Mouse (Mus musculus) intestine, embryonic 14.5 days (tissue): ENCODE results near the gene Trim63. TPM values are rescaled to one million over a fixed set of nuclear protein-coding genes. Genes with fewer than 3 reads are reported as not detected.
A peak's percentile ranks its signal among the peaks of the same experiment; 100 is the strongest.
"Not testable (repeated sequence)": the region's sequence is repeated elsewhere in the genome, so short reads cannot be mapped to it uniquely, and the experiment has no call there.

Experiments used
- ATAC-seq: fragments of 200-750 bp; cut with Nextera tagmentation; replicated peaks from 2 replicates; pipeline ENCODE4 v1.8.0; 2017; ENCODE audit warnings: low read depth, moderate number of reproducible peaks, moderate TSS enrichment, moderate library complexity; ENCODE audit not compliant: low FRiP score, low TSS enrichment
- DNase-seq: peaks from one replicate; pipeline ENCODE4 v3.0.0-alpha.2; 2018; ENCODE audit warnings: low spot score
- H3K27ac ChIP-seq: fragments of 300-500 bp; sonication (generic); 2 replicates; pipeline ENCODE4 v1.5.1; 2014; ENCODE audit warnings: low read depth, mild to moderate bottlenecking, control low read depth
- H3K27me3 ChIP-seq: fragments of 300-500 bp; sonication (generic); replicated peaks from 2 replicates; pipeline ENCODE4 v1.6.1; 2014; ENCODE audit warnings: low read length, control low read depth; ENCODE audit not compliant: control insufficient read depth, insufficient read depth
- H3K36me3 ChIP-seq: fragments of 300-500 bp; sonication (generic); 2 replicates; pipeline ENCODE4 v1.6.1; 2014; ENCODE audit warnings: low read length, control low read depth; ENCODE audit not compliant: control insufficient read depth, insufficient read depth
- H3K4me1 ChIP-seq: fragments of 300-500 bp; sonication (generic); replicated peaks from 2 replicates; pipeline ENCODE4 v1.6.1; 2014; ENCODE audit warnings: low read length, control low read depth, mixed read lengths; ENCODE audit not compliant: control insufficient read depth, insufficient read depth
- H3K4me2 ChIP-seq: fragments of 300-500 bp; sonication (generic); 2 replicates; pipeline ENCODE4 v1.6.1; 2014; ENCODE audit warnings: low read length
- H3K4me3 ChIP-seq: fragments of 300-500 bp; sonication (generic); 2 replicates; pipeline ENCODE4 v1.5.1; 2014; ENCODE audit warnings: low read depth, low read length, control low read depth, mixed read lengths
- H3K9ac ChIP-seq: fragments of 300-500 bp; sonication (generic); 2 replicates; pipeline ENCODE4 v1.6.1; 2014; ENCODE audit warnings: mild to moderate bottlenecking, low read length
- H3K9me3 ChIP-seq: fragments of 300-500 bp; sonication (generic); 2 replicates; pipeline ENCODE4 v1.6.1; 2016; ENCODE audit warnings: low read length, control low read depth; ENCODE audit not compliant: control insufficient read depth
- WGBS: fragments of 180-500 bp; shearing (Covaris S2); extraction: QIAGEN DNeasy Blood & Tissue Kit; methylation state at CpG from one replicate; pipeline ENCODE4 v1.1.7; 2014; 5-methylcytosine and 5-hydroxymethylcytosine counted together
- polyA plus RNA-seq: library from polyadenylated mRNA; unstranded; fragments of >200 nt; fragmentation: Nextera tagmentation; extraction: Ambion mirVana; gene quantifications from 2 replicates; pipeline ENCODE4 v1.2.1, GENCODE M21; 2014

Gene Trim63
- 0.09 TPM in 1 of 2 replicates, not detected in the other for polyA plus RNA-seq

- H3K4me1 ChIP-seq: no peaks in the 10 kb centered on the region; the same call in 1 of the 2 replicates
- H3K27ac ChIP-seq: no peak within 1 kb of the TSS
- no peak within 1 kb of the TSS for H3K4me2 ChIP-seq
- 0 out of 2 replicates have a peak within 1 kb of the TSS, but pooled peaks have one; percentile 7 for H3K9ac ChIP-seq
- ATAC-seq (no peak), DNase-seq (no peak)
- 26% methylated on average over 11 of the region's 11 CpGs for WGBS
- H3K27me3 ChIP-seq: no peaks in the 10 kb centered on the region
- no peaks in the 10 kb centered on the region for H3K36me3 ChIP-seq
- H3K4me3 ChIP-seq: no peak within 1 kb of the TSS
- no peaks in the 10 kb centered on the region for H3K9me3 ChIP-seq
Measured at GRCm38 (mm10) chr4:134314876-134315275, at the start of gene Trim63. Gene Trim63, plus strand, starts transcription at chr4:134315120.

GRCm38 (mm10) chr4:134265860-134266585, 48.9 kb upstream of the Trim63 start:
- no peak for ATAC-seq
- Histone ChIP-seq H3K9ac (no peak overlapping the region), H3K9me3 (no peaks in the 10 kb centered on the region), H3K4me2 (no peak overlapping the region), H3K27ac (no peak overlapping the region), H3K36me3 (no peaks in the 10 kb centered on the region), H3K4me3 (no peak overlapping the region), H3K4me1 (no peaks in the 10 kb centered on the region), H3K27me3 (no peaks in the 10 kb centered on the region)
- no peak for DNase-seq
- 61% methylated on average over 9 of the region's 9 CpGs for WGBS

- Histone ChIP-seq H3K36me3 (no peaks in the 10 kb centered on the region), H3K27ac (no peak overlapping the region), H3K9me3 (no peaks in the 10 kb centered on the region), H3K4me2 (no peak overlapping the region), H3K27me3 (no peaks in the 10 kb centered on the region), H3K4me1 (0 out of 2 replicates have a peak, but pooled peaks cover 3% of the 10 kb centered on the region), H3K4me3 (no peak overlapping the region), H3K9ac (no peak overlapping the region)
- DNase-seq: peak; percentile 50
- no peak for ATAC-seq
- WGBS: 79% methylated on average over 19 of the region's 19 CpGs
Measured at GRCm38 (mm10) chr4:134268102-134268655, 46.7 kb upstream of the Trim63 start.

GRCm38 (mm10) chr4:134269622-134270021, 45.3 kb upstream of the Trim63 start:
- H3K36me3 ChIP-seq, H3K27me3 ChIP-seq, H3K27ac ChIP-seq, H3K4me2 ChIP-seq, H3K9ac ChIP-seq, DNase-seq, ATAC-seq, H3K4me1 ChIP-seq, H3K4me3 ChIP-seq, H3K9me3 ChIP-seq: not testable (repeated sequence)

GRCm38 (mm10) chr4:134271979-134272378, 42.9 kb upstream of the Trim63 start:
- no peak overlapping the region for H3K4me3 ChIP-seq
- no peak overlapping the region for H3K4me2 ChIP-seq
- 0 out of 2 replicates have a peak, but pooled peaks cover 3% of the 10 kb centered on the region for H3K4me1 ChIP-seq
- no peaks in the 10 kb centered on the region for H3K27me3 ChIP-seq
- no peak overlapping the region for H3K27ac ChIP-seq
- no peak overlapping the region for H3K9ac ChIP-seq
- peaks cover 12% of the 10 kb centered on the region; the same call in 1 of the 2 replicates for H3K36me3 ChIP-seq
- no peaks in the 10 kb centered on the region for H3K9me3 ChIP-seq
- DNase-seq (no peak), ATAC-seq (no peak)
- WGBS: 91% methylated on average over 7 of the region's 7 CpGs

- Histone ChIP-seq H3K27ac (0 out of 2 replicates have a peak overlapping the region, but pooled peaks have one; percentile 22), H3K4me3 (peak overlapping the region; percentile 27), H3K4me2 (peak overlapping the region; percentile 39), H3K9ac (0 out of 2 replicates have a peak overlapping the region, but pooled peaks have one; percentile 20), H3K4me1 (0 out of 2 replicates have a peak, but pooled peaks cover 3% of the 10 kb centered on the region), H3K27me3 (no peaks in the 10 kb centered on the region), H3K9me3 (no peaks in the 10 kb centered on the region), H3K36me3 (peaks cover 21% of the 10 kb centered on the region)
- 20% methylated on average over 13 of the region's 13 CpGs for whole genome bisulfite sequencing
- ATAC-seq: no peak; the same call in 1 of the 2 replicates
- DNase-seq: peak; percentile 56
Measured at GRCm38 (mm10) chr4:134272731-134273416, 42.0 kb upstream of the Trim63 start.

- peaks cover 29% of the 10 kb centered on the region for H3K36me3 ChIP-seq
- 0 out of 2 replicates have a peak overlapping the region, but pooled peaks have one; percentile 20 for H3K9ac ChIP-seq
- WGBS: 4% methylated on average over 14 of the region's 14 CpGs
- DNase-seq: peak; percentile 58
- H3K4me2 ChIP-seq: peak overlapping the region; percentile 39
- H3K4me1 ChIP-seq: 0 out of 2 replicates have a peak, but pooled peaks cover 3% of the 10 kb centered on the region
- no peak for ATAC-seq
- no peaks in the 10 kb centered on the region for H3K9me3 ChIP-seq
- H3K4me3 ChIP-seq: peak overlapping the region; percentile 27
- peak overlapping the region; percentile 22; the same call in 1 of the 2 replicates for H3K27ac ChIP-seq
- H3K27me3 ChIP-seq: no peaks in the 10 kb centered on the region
Measured at GRCm38 (mm10) chr4:134273417-134274345, 41.2 kb upstream of the Trim63 start.

- H3K4me1 ChIP-seq: peaks cover 23% of the 10 kb centered on the region
- H3K9me3 ChIP-seq: no peaks in the 10 kb centered on the region
- H3K27ac ChIP-seq: no peak overlapping the region
- WGBS: 87% methylated on average over 2 of the region's 2 CpGs
- no peak for ATAC-seq
- H3K4me2 ChIP-seq: no peak overlapping the region
- DNase-seq: no peak
- no peaks in the 10 kb centered on the region for H3K27me3 ChIP-seq
- peaks cover 48% of the 10 kb centered on the region for H3K36me3 ChIP-seq
- no peak overlapping the region for H3K9ac ChIP-seq
- no peak overlapping the region for H3K4me3 ChIP-seq
Measured at GRCm38 (mm10) chr4:134284942-134285341, 30.0 kb upstream of the Trim63 start.
